Mouse (Mus musculus): ENCODE data around the gene 2210408I21Rik. TPM values are rescaled to one million over a fixed set of nuclear protein-coding genes. Genes with fewer than 3 reads are reported as not detected.

2210408I21Rik gene
- polyA plus RNA-seq, 1 experiment, result 3.4 TPM

- Histone ChIP-seq H3K9me3 (replicated peaks; ENCODE audit: control insufficient read depth, insufficient read depth, low read length, poor library complexity, severe bottlenecking) (no peaks in the 10 kb centered on the region), H3K36me3 (ENCODE audit: control insufficient read depth, insufficient read depth, low read length, poor library complexity, severe bottlenecking) (no peaks in the 10 kb centered on the region), H3K9ac (ENCODE audit: low read depth, poor library complexity, severe bottlenecking) (no peak overlapping the region), H3K4me3 (ENCODE audit: low read depth, low read length) (no peak overlapping the region), H3K27me3 (ENCODE audit: control insufficient read depth, insufficient read depth, low read length, poor library complexity, severe bottlenecking) (no peaks in the 10 kb centered on the region), H3K4me1 (ENCODE audit: control insufficient read depth, insufficient read depth, low read length) (no peaks in the 10 kb centered on the region), H3K27ac (ENCODE audit: insufficient read depth, low read length) (no peak overlapping the region)
- TF ChIP-seq EP300 (IDR thresholded peaks at IDR 0.05; ENCODE audit: insufficient read depth, low read depth, low read length) (no peak), CTCF (IDR thresholded peaks at IDR 0.05; ENCODE audit: low read depth, low read length) (no peak), POLR2A (IDR thresholded peaks at IDR 0.05; ENCODE audit: insufficient read depth, low read length) (no peak)
Observed at GRCm38 (mm10) chr13:77131132-77131531, 4.2 kb upstream of the 2210408I21Rik start.

GRCm38 (mm10) chr13:77135621-77135981 is 261 bp downstream of the 2210408I21Rik start:
- Histone ChIP-seq H3K27ac (ENCODE audit: insufficient read depth, low read length) (no peak overlapping the region), H3K36me3 (ENCODE audit: control insufficient read depth, insufficient read depth, low read length, poor library complexity, severe bottlenecking) (no peaks in the 10 kb centered on the region), H3K9ac (ENCODE audit: low read depth, poor library complexity, severe bottlenecking) (peak overlapping the region; percentile 88), H3K4me1 (ENCODE audit: control insufficient read depth, insufficient read depth, low read length) (no peaks in the 10 kb centered on the region), H3K4me3 (ENCODE audit: low read depth, low read length) (peak overlapping the region; percentile 88), H3K9me3 (replicated peaks; ENCODE audit: control insufficient read depth, insufficient read depth, low read length, poor library complexity, severe bottlenecking) (no peaks in the 10 kb centered on the region), H3K27me3 (ENCODE audit: control insufficient read depth, insufficient read depth, low read length, poor library complexity, severe bottlenecking) (no peaks in the 10 kb centered on the region)
- TF ChIP-seq EP300 (IDR thresholded peaks at IDR 0.05; ENCODE audit: insufficient read depth, low read depth, low read length), result no peak
- no peak for TF ChIP-seq POLR2A (IDR thresholded peaks at IDR 0.05; ENCODE audit: insufficient read depth, low read length)
- no peak for TF ChIP-seq CTCF (IDR thresholded peaks at IDR 0.05; ENCODE audit: low read depth, low read length)

GRCm38 (mm10) chr13:77140890-77141289 is 5.5 kb downstream of the 2210408I21Rik start:
- H3K9ac ChIP-seq (ENCODE audit: low read depth, poor library complexity, severe bottlenecking), result no peak overlapping the region
- TF ChIP-seq CTCF (IDR thresholded peaks at IDR 0.05; ENCODE audit: low read depth, low read length), result no peak
- no peak for TF ChIP-seq EP300 (IDR thresholded peaks at IDR 0.05; ENCODE audit: insufficient read depth, low read depth, low read length)
- TF ChIP-seq POLR2A (IDR thresholded peaks at IDR 0.05; ENCODE audit: insufficient read depth, low read length), result no peak

GRCm38 (mm10) chr13:77177931-77178330 is 42.6 kb downstream of the 2210408I21Rik start:
- no peak overlapping the region for H3K9ac ChIP-seq (ENCODE audit: low read depth, poor library complexity, severe bottlenecking)
- TF ChIP-seq CTCF (IDR thresholded peaks at IDR 0.05; ENCODE audit: low read depth, low read length) (no peak), EP300 (IDR thresholded peaks at IDR 0.05; ENCODE audit: insufficient read depth, low read depth, low read length) (no peak), POLR2A (IDR thresholded peaks at IDR 0.05; ENCODE audit: insufficient read depth, low read length) (no peak)
- no peak overlapping the region for H3K4me3 ChIP-seq (ENCODE audit: low read depth, low read length)
- H3K36me3 ChIP-seq (ENCODE audit: control insufficient read depth, insufficient read depth, low read length, poor library complexity, severe bottlenecking), result no peaks in the 10 kb centered on the region
- H3K27ac ChIP-seq (ENCODE audit: insufficient read depth, low read length), result no peak overlapping the region
- no peaks in the 10 kb centered on the region for H3K9me3 ChIP-seq (replicated peaks; ENCODE audit: control insufficient read depth, insufficient read depth, low read length, poor library complexity, severe bottlenecking)
- no peaks in the 10 kb centered on the region for H3K4me1 ChIP-seq (ENCODE audit: control insufficient read depth, insufficient read depth, low read length)
- H3K27me3 ChIP-seq (ENCODE audit: control insufficient read depth, insufficient read depth, low read length, poor library complexity, severe bottlenecking), result no peaks in the 10 kb centered on the region

More at GRCm38 (mm10) chr13:77140890-77141289, 5.5 kb downstream of the 2210408I21Rik start:
- no peaks in the 10 kb centered on the region for H3K36me3 ChIP-seq (ENCODE audit: control insufficient read depth, insufficient read depth, low read length, poor library complexity, severe bottlenecking)
- H3K4me3 ChIP-seq (ENCODE audit: low read depth, low read length), result no peak overlapping the region
- H3K4me1 ChIP-seq (ENCODE audit: control insufficient read depth, insufficient read depth, low read length), result no peaks in the 10 kb centered on the region
- no peaks in the 10 kb centered on the region for H3K27me3 ChIP-seq (ENCODE audit: control insufficient read depth, insufficient read depth, low read length, poor library complexity, severe bottlenecking)
- no peaks in the 10 kb centered on the region for H3K9me3 ChIP-seq (replicated peaks; ENCODE audit: control insufficient read depth, insufficient read depth, low read length, poor library complexity, severe bottlenecking)
- H3K27ac ChIP-seq (ENCODE audit: insufficient read depth, low read length), result no peak overlapping the region

GRCm38 (mm10) chr13:77190606-77191005 is 55.3 kb downstream of the 2210408I21Rik start:
- H3K27ac ChIP-seq (ENCODE audit: insufficient read depth, low read length), result no peak overlapping the region
- H3K27me3 ChIP-seq (ENCODE audit: control insufficient read depth, insufficient read depth, low read length, poor library complexity, severe bottlenecking), result no peaks in the 10 kb centered on the region
- no peaks in the 10 kb centered on the region for H3K4me1 ChIP-seq (ENCODE audit: control insufficient read depth, insufficient read depth, low read length)
- H3K4me3 ChIP-seq (ENCODE audit: low read depth, low read length), result no peak overlapping the region
- no peaks in the 10 kb centered on the region for H3K9me3 ChIP-seq (replicated peaks; ENCODE audit: control insufficient read depth, insufficient read depth, low read length, poor library complexity, severe bottlenecking)
- no peak overlapping the region for H3K9ac ChIP-seq (ENCODE audit: low read depth, poor library complexity, severe bottlenecking)
- H3K36me3 ChIP-seq (ENCODE audit: control insufficient read depth, insufficient read depth, low read length, poor library complexity, severe bottlenecking), result no peaks in the 10 kb centered on the region
- TF ChIP-seq EP300 (IDR thresholded peaks at IDR 0.05; ENCODE audit: insufficient read depth, low read depth, low read length) (no peak), CTCF (IDR thresholded peaks at IDR 0.05; ENCODE audit: low read depth, low read length) (no peak), POLR2A (IDR thresholded peaks at IDR 0.05; ENCODE audit: insufficient read depth, low read length) (no peak)

GRCm38 (mm10) chr13:77192201-77192600 is 56.9 kb downstream of the 2210408I21Rik start:
- H3K27me3 ChIP-seq (ENCODE audit: control insufficient read depth, insufficient read depth, low read length, poor library complexity, severe bottlenecking), result no peaks in the 10 kb centered on the region
- H3K4me3 ChIP-seq (ENCODE audit: low read depth, low read length), result no peak overlapping the region
- H3K36me3 ChIP-seq (ENCODE audit: control insufficient read depth, insufficient read depth, low read length, poor library complexity, severe bottlenecking), result no peaks in the 10 kb centered on the region
- H3K9ac ChIP-seq (ENCODE audit: low read depth, poor library complexity, severe bottlenecking), result no peak overlapping the region
- H3K9me3 ChIP-seq (replicated peaks; ENCODE audit: control insufficient read depth, insufficient read depth, low read length, poor library complexity, severe bottlenecking), result no peaks in the 10 kb centered on the region
- H3K4me1 ChIP-seq (ENCODE audit: control insufficient read depth, insufficient read depth, low read length), result no peaks in the 10 kb centered on the region
- no peak overlapping the region for H3K27ac ChIP-seq (ENCODE audit: insufficient read depth, low read length)
- no peak for TF ChIP-seq CTCF (IDR thresholded peaks at IDR 0.05; ENCODE audit: low read depth, low read length)
- TF ChIP-seq POLR2A (IDR thresholded peaks at IDR 0.05; ENCODE audit: insufficient read depth, low read length), result no peak
- TF ChIP-seq EP300 (IDR thresholded peaks at IDR 0.05; ENCODE audit: insufficient read depth, low read depth, low read length), result no peak

Data from ES-Bruce4 (cell line).